Mouse (Mus musculus) forebrain, postnatal 0 days (tissue): ENCODE results near the gene Arhgap33. TPM values are rescaled to one million over a fixed set of nuclear protein-coding genes. Genes with fewer than 3 reads are reported as not detected.
"Not testable (repeated sequence)": the region's sequence is repeated elsewhere in the genome, so short reads cannot be mapped to it uniquely, and the experiment has no call there.

Experiments used
- ATAC-seq: fragments of 200-750 bp; cut with Nextera tagmentation; 2 replicates; pipeline ENCODE4 v1.8.0; 2017; ENCODE audit warnings: mild to moderate bottlenecking, moderate library complexity
- DNase-seq: peaks from one replicate; pipeline ENCODE4 v3.0.0-alpha.2; 2015
- H3K27ac ChIP-seq: fragments of 300-500 bp; sonication (generic); 2 replicates; pipeline ENCODE4 v1.5.1; 2014; ENCODE audit warnings: low read depth, mild to moderate bottlenecking, antibody characterized with exemption, low read length, moderate library complexity, mixed read lengths
- H3K27me3 ChIP-seq: fragments of 300-500 bp; sonication (generic); 2 replicates; pipeline ENCODE4 v1.6.1; 2014; ENCODE audit warnings: mild to moderate bottlenecking, low read length, mixed read lengths; ENCODE audit not compliant: insufficient read depth
- H3K36me3 ChIP-seq: fragments of 300-500 bp; sonication (generic); 2 replicates; pipeline ENCODE4 v1.6.1; 2014; ENCODE audit warnings: mild to moderate bottlenecking, moderate library complexity; ENCODE audit not compliant: insufficient read depth
- H3K4me1 ChIP-seq: fragments of 300-500 bp; sonication (generic); 2 replicates; pipeline ENCODE4 v1.6.1; 2014; ENCODE audit warnings: antibody characterized with exemption; ENCODE audit not compliant: insufficient read depth
- H3K4me2 ChIP-seq: fragments of 300-500 bp; sonication (generic); 2 replicates; pipeline ENCODE4 v1.6.1; 2014; ENCODE audit warnings: low read depth, mild to moderate bottlenecking, moderate library complexity
- H3K4me3 ChIP-seq: fragments of 300-500 bp; sonication (generic); 2 replicates; pipeline ENCODE4 v1.5.1; 2014; ENCODE audit warnings: low read depth, low read length, mixed read lengths
- H3K9ac ChIP-seq: fragments of 300-500 bp; sonication (generic); 2 replicates; pipeline ENCODE4 v1.6.1; 2014; ENCODE audit warnings: mild to moderate bottlenecking
- H3K9me3 ChIP-seq: fragments of 300-500 bp; sonication (generic); 2 replicates; pipeline ENCODE4 v1.6.1; 2016; ENCODE audit warnings: low read length
- CTCF ChIP-seq: sonication (generic); IDR thresholded peaks from 2 replicates; pipeline ENCODE4 v1.5.1; 2016; ENCODE audit warnings: antibody characterized with exemption, control low read depth, low read depth
- WGBS: fragments of 180-500 bp; shearing (Covaris S2); extraction: QIAGEN DNeasy Blood & Tissue Kit; methylation state at CpG from one replicate; pipeline ENCODE4 v1.1.7; 2014; 5-methylcytosine and 5-hydroxymethylcytosine counted together
- polyA plus RNA-seq: library from polyadenylated mRNA; unstranded; fragments of >200 nt; fragmentation: Nextera tagmentation; extraction: Ambion mirVana; gene quantifications from 2 replicates; pipeline ENCODE4 v1.2.1, GENCODE M21; 2015
- total RNA-seq: library from RNA; depleted of rRNA; stranded (reverse); fragments of >200 nt; gene quantifications from 2 replicates; pipeline ENCODE4 v1.2.3, GENCODE M21; 2014

The Arhgap33 gene
- total and polyA plus RNA-seq, 2 experiments from 2014 or later = 58.5 to 145 TPM

GRCm38 (mm10) chr7:30493401-30493931 is 41.4 kb downstream of the Arhgap33 start, which contains the start of gene Prodh2:
Gene Prodh2, plus strand, starts transcription at chr7:30493622.
- no peak for DNase-seq
- H3K4me3 ChIP-seq = no peak within 1 kb of the TSS
- no peak for TF ChIP-seq CTCF
- H3K4me1 ChIP-seq = no peaks in the 10 kb centered on the region; the same call in 1 of the 2 replicates
- no peaks in the 10 kb centered on the region for H3K27me3 ChIP-seq
- H3K9me3 ChIP-seq = no peaks in the 10 kb centered on the region
- no peak within 1 kb of the TSS for H3K27ac ChIP-seq
- no peaks in the 10 kb centered on the region for H3K36me3 ChIP-seq
- no peak for ATAC-seq
- H3K9ac ChIP-seq = no peak within 1 kb of the TSS
- no peak within 1 kb of the TSS for H3K4me2 ChIP-seq
- WGBS = 68% methylated on average over 11 of the region's 11 CpGs

GRCm38 (mm10) chr7:30492765-30493164 is 42.1 kb downstream of the Arhgap33 start:
- H3K4me3 ChIP-seq = no peak overlapping the region
- no peak overlapping the region for H3K27ac ChIP-seq
- DNase-seq (peak; percentile 84), ATAC-seq (no peak)
- H3K9me3 ChIP-seq = no peaks in the 10 kb centered on the region
- no peaks in the 10 kb centered on the region; the same call in 1 of the 2 replicates for H3K4me1 ChIP-seq
- 12% methylated on average over 4 of the region's 4 CpGs for WGBS
- no peak overlapping the region for H3K9ac ChIP-seq
- H3K27me3 ChIP-seq = no peaks in the 10 kb centered on the region
- TF ChIP-seq CTCF = peak; percentile 82
- no peak overlapping the region for H3K4me2 ChIP-seq
- no peaks in the 10 kb centered on the region for H3K36me3 ChIP-seq

GRCm38 (mm10) chr7:30490957-30491307 is 43.9 kb downstream of the Arhgap33 start:
- DNase-seq = no peak
- no peak overlapping the region for H3K9ac ChIP-seq
- no peak overlapping the region for H3K27ac ChIP-seq
- ATAC-seq = peak; percentile 36; the same call in 1 of the 2 replicates
- TF ChIP-seq CTCF = no peak; the same call in 1 of the 2 replicates
- H3K9me3 ChIP-seq = no peaks in the 10 kb centered on the region
- no peaks in the 10 kb centered on the region for H3K36me3 ChIP-seq
- no peaks in the 10 kb centered on the region; the same call in 1 of the 2 replicates for H3K4me1 ChIP-seq
- 12% methylated on average over 6 of the region's 6 CpGs for whole genome bisulfite sequencing
- no peaks in the 10 kb centered on the region for H3K27me3 ChIP-seq
- H3K4me2 ChIP-seq = no peak overlapping the region
- H3K4me3 ChIP-seq = no peak overlapping the region

- peak; percentile 68 for ATAC-seq
- peak; percentile 80 for TF ChIP-seq CTCF
Measured at GRCm38 (mm10) chr7:30490251-30490956, 44.5 kb downstream of the Arhgap33 start.

GRCm38 (mm10) chr7:30484250-30484649 is 50.6 kb downstream of the Arhgap33 start:
- Histone ChIP-seq H3K9ac (no peak overlapping the region), H3K4me3 (no peak overlapping the region), H3K27me3 (no peaks in the 10 kb centered on the region), H3K36me3 (no peaks in the 10 kb centered on the region), H3K27ac (no peak overlapping the region), H3K4me2 (no peak overlapping the region), H3K9me3 (no peaks in the 10 kb centered on the region), H3K4me1 (no peaks in the 10 kb centered on the region)
- ATAC-seq (no peak), DNase-seq (no peak)
- TF ChIP-seq CTCF = no peak
- 20% methylated on average over 8 of the region's 8 CpGs for WGBS

More at GRCm38 (mm10) chr7:30490251-30490956, 44.5 kb downstream of the Arhgap33 start:
- no peak overlapping the region for H3K27ac ChIP-seq
- no peaks in the 10 kb centered on the region for H3K27me3 ChIP-seq
- WGBS = 24% methylated on average over 16 of the region's 16 CpGs
- H3K4me2 ChIP-seq = no peak overlapping the region
- H3K4me3 ChIP-seq = no peak overlapping the region
- no peaks in the 10 kb centered on the region for H3K36me3 ChIP-seq
- H3K4me1 ChIP-seq = no peaks in the 10 kb centered on the region; the same call in 1 of the 2 replicates
- H3K9me3 ChIP-seq = no peaks in the 10 kb centered on the region
- peak; percentile 80 for DNase-seq
- H3K9ac ChIP-seq = no peak overlapping the region

- peak overlapping the region; percentile 33 for H3K4me3 ChIP-seq
- H3K9ac ChIP-seq = peak overlapping the region; percentile 14; the same call in 1 of the 2 replicates
- H3K27me3 ChIP-seq = no peaks in the 10 kb centered on the region
- TF ChIP-seq CTCF = no peak
- no peaks in the 10 kb centered on the region for H3K4me1 ChIP-seq
- no peaks in the 10 kb centered on the region for H3K9me3 ChIP-seq
- 7% methylated on average over 31 of the region's 32 CpGs for WGBS
- DNase-seq (peak; percentile 25), ATAC-seq (peak; percentile 38; the same call in 1 of the 2 replicates)
- peak overlapping the region; percentile 52 for H3K4me2 ChIP-seq
- no peak overlapping the region for H3K27ac ChIP-seq
- no peaks in the 10 kb centered on the region for H3K36me3 ChIP-seq
Measured at GRCm38 (mm10) chr7:30477415-30478381, 57.2 kb downstream of the Arhgap33 start.

GRCm38 (mm10) chr7:30476136-30476535 is 58.7 kb downstream of the Arhgap33 start:
- 86% methylated on average over 7 of the region's 7 CpGs for WGBS
- H3K27me3 ChIP-seq, H3K9me3 ChIP-seq, ATAC-seq, H3K4me1 ChIP-seq, H3K4me2 ChIP-seq, H3K4me3 ChIP-seq, H3K36me3 ChIP-seq, DNase-seq, H3K27ac ChIP-seq, H3K9ac ChIP-seq: not testable (repeated sequence)
